In genomic region chr10:34018746-34019301, GRCm38 (mm10) we compare ENCODE assay signal across 8 mouse cellular contexts. TPM values are rescaled to one million over a fixed set of nuclear protein-coding genes. Genes with fewer than 3 reads are reported as not detected.
DNase-seq lines count a peak whose midpoint lies in the region; ATAC-seq and TF ChIP-seq lines count a peak whose summit lies in the region.

No protein-coding gene starts in this region.

- peaks cover 20% of the 10 kb centered on the region for H3K4me1 ChIP-seq in heart, embryonic 15.5 days (replicated peaks)
- peaks cover 2 to 12% of the 10 kb centered on the region in 2 experiments for H3K4me1 ChIP-seq in MEL (ENCODE audit: control insufficient read depth in 1 of 2, insufficient read depth in 2 of 2, low read length in 2 of 2)
- peaks cover 16% of the 10 kb centered on the region for H3K4me1 ChIP-seq in forebrain, embryonic 12.5 days
- H3K4me1 ChIP-seq in liver, adult 2 months (ENCODE audit: control insufficient read depth, insufficient read depth, low read length), result peaks cover 10% of the 10 kb centered on the region
- H3K4me1 ChIP-seq in olfactory bulb, adult 2 months (ENCODE audit: control insufficient read depth, insufficient read depth, low read length), result peaks cover 3% of the 10 kb centered on the region; the same call in 1 of the 2 replicates

- no peak for TF ChIP-seq POLR2A in MEL (IDR thresholded peaks at IDR 0.05; ENCODE audit: control insufficient read depth in 1 of 2, insufficient read depth in 1 of 2, low read depth in 1 of 2, low read length in 2 of 2, poor library complexity in 1 of 2)
- no peak for TF ChIP-seq POLR2A in liver, adult 2 months (IDR thresholded peaks at IDR 0.05; ENCODE audit: extremely low read depth, insufficient read depth, low read length)
- TF ChIP-seq POLR2A in olfactory bulb, adult 2 months (IDR thresholded peaks at IDR 0.05; ENCODE audit: insufficient read depth, low read depth, low read length), result no peak

- peak overlapping the region; percentile 90 for H3K4me3 ChIP-seq in heart, embryonic 15.5 days
- H3K4me3 ChIP-seq in MEL (ENCODE audit: control insufficient read depth in 1 of 2, insufficient read depth in 1 of 2, low read depth in 2 of 2, low read length in 2 of 2), result peak overlapping the region; percentile 80 to 96
- peak overlapping the region; percentile 81 for H3K4me3 ChIP-seq in forebrain, embryonic 12.5 days (replicated peaks)
- H3K4me3 ChIP-seq in liver, adult 2 months (ENCODE audit: insufficient read depth, low read depth, low read length), result peak overlapping the region; percentile 92
- peak overlapping the region; percentile 78 for H3K4me3 ChIP-seq in olfactory bulb, adult 2 months (ENCODE audit: insufficient read depth, low read depth, low read length)

- H3K4me2 ChIP-seq in heart, embryonic 15.5 days, result peak overlapping the region; percentile 83
- H3K4me2 ChIP-seq in forebrain, embryonic 12.5 days, result peak overlapping the region; percentile 71

- DNase-seq in heart, postnatal 4 days, result no peak
- DNase-seq in A20 (ENCODE audit: low read depth, low spot score) (peak; percentile 70), MEL (ENCODE audit: low read depth, low spot score) (peak; percentile 61)
- peak; percentile 21 for DNase-seq in liver, adult 2 months (ENCODE audit: extremely low read depth, low read depth, low spot score)
- no peak for DNase-seq in left cerebral cortex, adult 8-10 months (ENCODE audit: low spot score in 2 of 2)

- no peak for TF ChIP-seq RAD21 in MEL (IDR thresholded peaks at IDR 0.05; ENCODE audit: low read depth, low read length)

- peak; percentile 44 for ATAC-seq in heart, embryonic 15.5 days (replicated peaks; ENCODE audit: insufficient number of reproducible peaks, insufficient read depth, low FRiP score, low read depth)
- no peak for ATAC-seq in forebrain, embryonic 12.5 days (ENCODE audit: low FRiP score)

- no peak for TF ChIP-seq CTCF in MEL (IDR thresholded peaks at IDR 0.05 in 2 of 3, conservative IDR thresholded peaks at IDR 0.05 in 1 of 3; ENCODE audit: control insufficient read depth in 1 of 3, insufficient read depth in 1 of 3, low read depth in 2 of 3, low read length in 3 of 3, poor library complexity in 1 of 3, severe bottlenecking in 1 of 3)
- TF ChIP-seq CTCF in liver, adult 2 months (IDR thresholded peaks at IDR 0.05; ENCODE audit: low read depth, low read length), result no peak
- no peak for TF ChIP-seq CTCF in olfactory bulb, adult 2 months (IDR thresholded peaks at IDR 0.05; ENCODE audit: insufficient read depth, low read depth, low read length)

- no peaks in the 10 kb centered on the region for H3K9me3 ChIP-seq in heart, embryonic 15.5 days (replicated peaks)
- no peaks in the 10 kb centered on the region for H3K9me3 ChIP-seq in MEL (replicated peaks; ENCODE audit: insufficient read depth, low read length)
- no peaks in the 10 kb centered on the region for H3K9me3 ChIP-seq in forebrain, embryonic 12.5 days

- H3K79me2 ChIP-seq in MEL (ENCODE audit: control insufficient read depth, insufficient read depth, low read length, poor library complexity), result peaks cover 30% of the 10 kb centered on the region
- H3K79me2 ChIP-seq in liver, adult 2 months (ENCODE audit: control insufficient read depth, insufficient read depth, low read length), result peaks cover 6% of the 10 kb centered on the region; the same call in 1 of the 2 replicates

- H3K27ac ChIP-seq in heart, embryonic 15.5 days, result peak overlapping the region; percentile 98
- peak overlapping the region; percentile 81 for H3K27ac ChIP-seq in MEL (ENCODE audit: control insufficient read depth, low read depth, low read length)
- peak overlapping the region; percentile 93 for H3K27ac ChIP-seq in forebrain, embryonic 12.5 days
- H3K27ac ChIP-seq in liver, adult 2 months (replicated peaks; ENCODE audit: insufficient read depth, low read depth, low read length), result peak overlapping the region; percentile 68
- H3K27ac ChIP-seq in olfactory bulb, adult 2 months (ENCODE audit: insufficient read depth, low read depth, low read length), result peak overlapping the region; percentile 82

- peak overlapping the region; percentile 89 for H3K9ac ChIP-seq in heart, embryonic 15.5 days
- H3K9ac ChIP-seq in MEL (ENCODE audit: control insufficient read depth, low read depth, low read length, poor library complexity, severe bottlenecking), result peak overlapping the region; percentile 87
- H3K9ac ChIP-seq in forebrain, embryonic 12.5 days, result peak overlapping the region; percentile 89
- peak overlapping the region; percentile 86 for H3K9ac ChIP-seq in liver, adult 2 months (ENCODE audit: low read depth, low read length)

- WGBS in heart, embryonic 15.5 days, result under 1% methylated on average over 21 of the region's 21 CpGs
- WGBS in forebrain, embryonic 12.5 days, result 1% methylated on average over 21 of the region's 21 CpGs
- WGBS in liver, adult 2 months, result under 1% methylated on average over 21 of the region's 21 CpGs
- WGBS in olfactory bulb, adult 2 months, result 0% methylated on average over 21 of the region's 21 CpGs

- H3K27me3 ChIP-seq in heart, embryonic 15.5 days, result no peaks in the 10 kb centered on the region
- no peaks in the 10 kb centered on the region; a peak in 1 of 4 replicates for H3K27me3 ChIP-seq in MEL (ENCODE audit: control insufficient read depth in 1 of 2, insufficient read depth in 2 of 2, low read length in 2 of 2)
- H3K27me3 ChIP-seq in forebrain, embryonic 12.5 days, result no peaks in the 10 kb centered on the region
- no peaks in the 10 kb centered on the region for H3K27me3 ChIP-seq in liver, adult 2 months (ENCODE audit: control insufficient read depth, insufficient read depth, low read length)

- TF ChIP-seq EP300 in MEL (IDR thresholded peaks at IDR 0.05; ENCODE audit: low read depth in 1 of 2, low read length in 2 of 2), result no peak

- no peaks in the 10 kb centered on the region for H3K36me3 ChIP-seq in heart, embryonic 15.5 days
- H3K36me3 ChIP-seq in MEL (ENCODE audit: control insufficient read depth in 1 of 2, insufficient read depth in 2 of 2, low read length in 2 of 2), result peaks cover 0 to 18% of the 10 kb centered on the region in 2 experiments; a peak in 3 of 4 replicates
- H3K36me3 ChIP-seq in forebrain, embryonic 12.5 days (replicated peaks), result no peaks in the 10 kb centered on the region
- no peaks in the 10 kb centered on the region for H3K36me3 ChIP-seq in liver, adult 2 months (ENCODE audit: control insufficient read depth, insufficient read depth, low read length)

TF ChIP-seq in MEL, 35 proteins besides CTCF, POLR2A, EP300 and RAD21:
- TF ChIP-seq MAX (IDR thresholded peaks at IDR 0.05; ENCODE audit: low read length) (no peak), MYC (IDR thresholded peaks at IDR 0.05; ENCODE audit: low read depth, low read length) (0 out of 2 replicates have a peak, but pooled peaks have one; percentile 31), KAT2A (conservative IDR thresholded peaks at IDR 0.05; ENCODE audit: low read depth, low read length) (no peak), NELFE (IDR thresholded peaks at IDR 0.05; ENCODE audit: low read depth, low read length) (no peak), MXI1 (IDR thresholded peaks at IDR 0.05; ENCODE audit: low read depth, low read length) (no peak), CHD2 (IDR thresholded peaks at IDR 0.05; ENCODE audit: low read length) (no peak)

RNA-seq across cellular contexts. Expression of gene Rwdd1, which starts 0.6 kb away (rescaled TPM):
- 79.4 and 100 TPM in 2 replicates for polyA plus RNA-seq in heart, embryonic 15.5 days (2015; fragmentation: Nextera tagmentation; extraction: Ambion mirVana)
- total RNA-seq in heart, postnatal 4 days (2021), result 100 to 1,000 TPM; 112 to 119 TPM
- total RNA-seq in MEL (2012; rRNA removed), result 137 and 157 TPM in 2 replicates
- polyA plus RNA-seq in MEL (2012; ENCODE audit: insufficient read depth in 1 of 2, insufficient read length in 2 of 2, low read depth in 1 of 2, low replicate concordance in 2 of 2, missing spikeins in 1 of 2), result 100 to 1,000 TPM in 1 of 2 experiments, not detected in 1; 114 TPM
- polyA plus RNA-seq in forebrain, embryonic 12.5 days (2016; fragmentation: Nextera tagmentation; extraction: Ambion mirVana), result 154 and 155 TPM in 2 replicates
- total RNA-seq in liver, adult 2 months (2014; rRNA removed), result 31.7 and 37.5 TPM in 2 replicates
- polyA plus RNA-seq in liver, adult 2 months (2012; rRNA removed), result 25.0 and 26.8 TPM in 2 replicates
- not detected in 2 replicates for polyA plus RNA-seq in olfactory bulb, adult 2 months (2012; ENCODE audit: insufficient read depth, insufficient read length, low replicate concordance, missing spikeins)
- total RNA-seq in left cerebral cortex, adult 8-10 months (2022), result 100 to 1,000 TPM in 3 of 4 experiments, 10 to 100 TPM in 1; 98.4 to 105 (median 102) TPM

RNA-seq across cellular contexts. Expression of gene Trappc3l, which starts 18.6 kb away (rescaled TPM):
- polyA plus RNA-seq in heart, embryonic 15.5 days (2015; fragmentation: Nextera tagmentation; extraction: Ambion mirVana), result not detected in 2 replicates
- not detected for total RNA-seq in heart, postnatal 4 days (2021)
- total RNA-seq in MEL (2012; rRNA removed), result not detected in 2 replicates
- not detected for polyA plus RNA-seq in MEL (2012; ENCODE audit: insufficient read depth in 1 of 2, insufficient read length in 2 of 2, low read depth in 1 of 2, low replicate concordance in 2 of 2, missing spikeins in 1 of 2)
- not detected in 2 replicates for polyA plus RNA-seq in forebrain, embryonic 12.5 days (2016; fragmentation: Nextera tagmentation; extraction: Ambion mirVana)
- total RNA-seq in liver, adult 2 months (2014; rRNA removed), result not detected in 2 replicates
- not detected in 2 replicates for polyA plus RNA-seq in liver, adult 2 months (2012; rRNA removed)
- not detected in 2 replicates for polyA plus RNA-seq in olfactory bulb, adult 2 months (2012; ENCODE audit: insufficient read depth, insufficient read length, low replicate concordance, missing spikeins)
- under 1 TPM in 3 of 4 experiments, not detected in 1; 0.34 to 0.71 (median 0.53) TPM for total RNA-seq in left cerebral cortex, adult 8-10 months (2022)

RNA-seq across cellular contexts. Expression of gene Calhm4, which starts 25.3 kb away (rescaled TPM):
- polyA plus RNA-seq in heart, embryonic 15.5 days (2015; fragmentation: Nextera tagmentation; extraction: Ambion mirVana), result not detected in 2 replicates
- total RNA-seq in heart, postnatal 4 days (2021), result not detected
- not detected in 2 replicates for total RNA-seq in MEL (2012; rRNA removed)
- not detected for polyA plus RNA-seq in MEL (2012; ENCODE audit: insufficient read depth in 1 of 2, insufficient read length in 2 of 2, low read depth in 1 of 2, low replicate concordance in 2 of 2, missing spikeins in 1 of 2)
- not detected in 2 replicates for polyA plus RNA-seq in forebrain, embryonic 12.5 days (2016; fragmentation: Nextera tagmentation; extraction: Ambion mirVana)
- not detected in 2 replicates for total RNA-seq in liver, adult 2 months (2014; rRNA removed)
- polyA plus RNA-seq in liver, adult 2 months (2012; rRNA removed), result not detected in 2 replicates
- polyA plus RNA-seq in olfactory bulb, adult 2 months (2012; ENCODE audit: insufficient read depth, insufficient read length, low replicate concordance, missing spikeins), result not detected in 2 replicates
- total RNA-seq in left cerebral cortex, adult 8-10 months (2022), result not detected

Comparison
In these comparisons a context has a peak if more than half of its experiments do, and no peak if none do; other contexts are left out.
1. DNase-seq: peak in A20 (single experiment), MEL (single experiment) and liver, adult 2 months (single experiment); none in heart, postnatal 4 days (single experiment) and left cerebral cortex, adult 8-10 months (0 of 2).
2. Peak in every context shown above with its lines, with median percentiles within 50 percentile points of each other: H3K27ac ChIP-seq, H3K4me3 ChIP-seq and H3K9ac ChIP-seq.